Mouse (Mus musculus): ENCODE results near the gene Gstm5.

DNA sequence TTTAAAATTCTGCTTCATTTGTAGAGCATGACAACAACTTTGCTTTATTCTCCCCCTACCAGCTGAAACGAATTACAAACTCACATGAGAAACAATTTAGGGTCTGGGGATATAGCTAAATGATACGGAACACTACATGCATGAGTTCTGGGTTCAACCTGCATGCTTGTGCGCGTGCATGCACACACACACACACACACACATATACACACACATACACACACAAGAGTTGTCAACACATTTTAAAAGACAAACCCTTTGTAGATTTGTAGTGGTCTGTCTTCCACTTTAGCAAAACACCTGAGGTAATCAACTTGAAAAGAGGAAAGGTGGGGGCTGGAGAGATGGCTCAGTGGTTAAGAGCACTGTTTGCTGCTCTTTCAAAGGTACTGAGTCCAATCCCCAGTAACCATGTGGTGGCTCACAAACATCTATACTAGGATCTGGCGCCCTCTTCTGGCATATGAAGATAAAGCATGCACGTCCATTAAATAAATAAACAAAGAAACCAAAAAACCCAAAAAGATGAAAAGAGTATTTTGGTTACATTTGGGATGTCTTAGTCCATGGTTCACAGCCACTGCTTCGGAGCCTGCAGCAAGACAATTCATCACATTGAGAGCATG lies 22.3 kb downstream of the Gstm5 start:
- TF ChIP-seq CTCF (IDR thresholded peaks at IDR 0.05; ENCODE audit: low read depth, low read length) = no peak
- TF ChIP-seq POLR2A (IDR thresholded peaks at IDR 0.05; ENCODE audit: borderline replicate concordance, low read depth, low read length) = no peak
